Mouse (Mus musculus): Measurements from ENCODE around the gene Zfp740.

The Zfp740 gene

GRCm38 (mm10) chr15:102248131-102248811, 45.2 kb downstream of the Zfp740 start:
- DNase-seq (ENCODE audit: low spot score in 2 of 2), result no peak

GRCm38 (mm10) chr15:102248812-102249191, 45.8 kb downstream of the Zfp740 start:
- no peak for DNase-seq (ENCODE audit: low spot score in 2 of 2)

GRCm38 (mm10) chr15:102249251-102249691, 46.2 kb downstream of the Zfp740 start:
- no peak for DNase-seq (ENCODE audit: low spot score in 2 of 2)

DNA sequence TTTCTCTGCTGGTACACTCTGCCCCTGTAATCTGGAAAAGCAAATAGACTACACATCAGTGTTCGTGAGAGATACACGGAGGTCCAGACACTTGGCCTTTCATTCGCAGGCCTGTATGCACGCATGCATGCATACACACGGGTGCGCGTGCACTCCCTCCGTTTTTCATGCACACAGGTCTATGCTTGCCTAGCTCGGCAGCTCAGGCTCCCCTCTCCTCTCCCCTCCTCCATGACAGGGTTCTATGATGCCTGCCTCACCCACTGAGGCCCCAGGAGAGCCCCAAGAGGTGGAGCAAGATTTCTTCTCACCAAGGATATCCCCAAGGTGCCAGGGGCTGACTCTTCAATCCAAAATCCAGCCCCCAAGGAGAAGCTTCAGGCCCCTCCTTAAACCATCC, 46.9 kb downstream of the Zfp740 start:
- no peak for DNase-seq (ENCODE audit: low spot score in 2 of 2)

GRCm38 (mm10) chr15:102250521-102250920, 47.5 kb downstream of the Zfp740 start:
- DNase-seq (ENCODE audit: low spot score in 2 of 2), result no peak

- no peak for DNase-seq (ENCODE audit: low spot score in 2 of 2)
These were observed 52.7 kb downstream of the Zfp740 start for GRCm38 (mm10) chr15:102255547-102256255.

- no peak for DNase-seq (ENCODE audit: low spot score in 2 of 2)
These were observed 53.6 kb downstream of the Zfp740 start for GRCm38 (mm10) chr15:102256431-102257201.

- DNase-seq (ENCODE audit: low spot score in 2 of 2), result no peak
These were observed 54.4 kb downstream of the Zfp740 start, which contains the start of gene Rarg for GRCm38 (mm10) chr15:102257202-102258075. TSS of gene Rarg (minus strand) at chr15:102257517.

GRCm38 (mm10) chr15:102258076-102258470, 55.0 kb downstream of the Zfp740 start:
- DNase-seq (ENCODE audit: low spot score in 2 of 2), result no peak

DNA sequence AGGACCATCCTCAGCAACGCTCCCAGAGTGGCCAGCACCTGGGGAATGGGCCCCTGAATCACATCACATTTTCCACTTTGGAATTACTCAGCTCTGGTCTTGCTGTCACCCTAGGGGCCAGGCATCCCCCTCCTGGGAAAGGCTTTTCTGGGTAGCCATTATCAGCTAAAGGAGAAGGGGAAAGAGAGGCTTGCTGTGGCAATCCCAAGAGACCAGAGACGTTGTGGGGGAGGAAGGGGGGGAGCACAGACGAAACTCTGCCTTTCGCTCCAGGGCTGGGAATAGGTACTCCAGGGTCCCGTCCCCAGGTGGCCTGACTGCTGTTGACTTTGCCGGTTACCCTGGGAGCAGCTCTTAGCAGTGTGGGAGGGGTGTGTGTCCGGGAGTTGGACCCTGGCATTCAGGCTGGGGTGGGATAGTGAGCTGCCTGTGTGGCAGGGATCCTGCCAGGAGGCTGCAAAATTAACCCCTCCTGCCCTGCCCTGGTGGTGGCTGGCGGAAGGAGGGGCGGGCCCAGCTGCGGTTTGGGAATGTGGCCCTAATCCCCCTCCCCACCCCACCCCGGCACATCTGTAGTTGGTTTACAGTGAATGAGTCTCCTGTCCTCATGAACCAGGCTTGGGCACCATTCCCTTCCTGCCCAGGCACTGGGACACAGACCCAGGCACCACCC, 55.7 kb downstream of the Zfp740 start:
- DNase-seq (ENCODE audit: low spot score in 2 of 2), result no peak

- no peak for DNase-seq (ENCODE audit: low spot score in 2 of 2)
These were observed 59.5 kb downstream of the Zfp740 start for GRCm38 (mm10) chr15:102262582-102262981.

- no peak for DNase-seq (ENCODE audit: low spot score in 2 of 2)
These were observed 60.0 kb downstream of the Zfp740 start for GRCm38 (mm10) chr15:102263037-102263436.

All from spleen, postnatal 36 days (tissue).